Mouse (Mus musculus) urinary bladder, adult 18-20 months (tissue): ENCODE results near the gene Aamp.
A peak's percentile ranks its signal among the peaks of the same experiment; 100 is the strongest.

Source experiments
- DNase-seq, 2 experiments: peaks; one replicate each; pipeline ENCODE4 v3.0.0; 2022; ENCODE audit warnings: low spot score in 2 of 2, mixed read lengths in 2 of 2

The Aamp gene

DNA sequence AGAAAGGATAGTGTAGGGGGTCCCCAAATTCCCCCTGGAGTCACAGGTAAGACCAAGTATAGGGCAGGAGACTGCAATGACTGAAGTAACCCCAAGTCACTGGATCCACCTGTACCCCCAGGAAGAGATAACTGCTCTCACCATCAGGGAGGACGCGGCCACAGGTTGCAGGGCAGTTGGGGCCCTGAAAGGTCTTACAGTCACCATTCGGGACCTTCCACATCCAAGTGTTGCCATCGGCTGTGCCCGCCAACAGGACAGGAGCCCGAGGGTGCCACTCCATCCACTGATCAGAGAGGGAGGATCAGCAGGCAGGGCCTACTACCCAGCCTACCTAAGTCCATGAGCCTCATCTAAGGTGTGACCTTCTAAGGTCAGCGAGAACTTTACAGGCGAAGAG lies 2.7 kb downstream of the Aamp start:
- DNase-seq, result no peak

GRCm38 (mm10) chr1:74281372-74281771 lies 3.2 kb downstream of the Aamp start:
- no peak for DNase-seq

DNA sequence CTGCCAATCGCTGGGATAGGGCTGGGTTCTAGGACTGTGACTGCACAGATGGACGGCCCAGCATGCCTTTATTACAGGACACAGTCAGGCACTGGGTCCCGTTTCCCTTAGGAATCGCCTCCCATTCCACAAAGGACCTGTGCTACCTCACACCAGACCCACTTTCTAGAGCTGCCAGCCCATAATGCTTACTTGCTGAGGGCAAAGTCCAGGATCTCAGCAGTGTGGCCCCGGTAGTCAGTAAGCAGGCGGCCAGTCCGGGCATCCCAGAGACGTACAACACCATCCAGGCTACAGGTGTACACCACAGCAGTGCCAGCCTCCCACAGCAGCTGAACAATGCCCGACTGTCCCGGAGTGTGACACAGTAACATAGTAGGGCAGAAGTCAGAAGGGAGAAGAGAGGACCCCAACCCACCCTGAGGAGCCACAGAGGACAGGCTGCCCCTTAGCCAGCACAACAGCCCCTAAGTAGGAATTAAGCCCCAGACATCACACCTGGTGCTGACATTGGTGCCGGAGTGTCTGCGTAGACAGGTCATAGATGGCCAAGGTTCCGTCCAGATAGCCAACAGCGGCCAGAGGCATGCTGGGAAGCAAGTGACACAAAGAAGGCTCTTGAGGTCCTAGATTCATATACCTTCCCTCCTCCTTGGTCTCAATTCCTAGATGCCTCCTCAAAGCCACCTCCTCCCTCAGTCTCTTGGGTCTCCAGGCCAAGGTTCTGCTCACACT lies 3.8 kb downstream of the Aamp start:
- no peak for DNase-seq

DNA sequence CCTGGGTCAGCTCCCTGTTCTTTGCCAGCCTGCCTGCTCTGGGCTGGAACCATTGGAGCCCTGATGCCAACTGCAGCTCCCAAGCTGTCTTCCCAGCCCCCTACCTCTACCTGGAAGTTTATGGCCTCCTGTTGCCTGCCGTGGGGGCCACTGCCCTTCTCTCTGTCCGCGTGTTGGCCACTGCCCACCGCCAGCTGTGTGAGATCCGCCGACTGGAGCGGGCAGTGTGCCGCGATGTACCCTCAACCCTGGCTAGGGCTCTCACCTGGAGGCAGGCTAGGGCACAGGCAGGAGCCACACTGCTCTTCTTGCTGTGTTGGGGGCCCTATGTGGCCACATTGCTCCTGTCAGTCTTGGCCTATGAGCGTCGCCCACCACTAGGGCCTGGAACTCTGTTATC lies 5.5 kb downstream of the Aamp start:
- DNase-seq, result no peak

DNA sequence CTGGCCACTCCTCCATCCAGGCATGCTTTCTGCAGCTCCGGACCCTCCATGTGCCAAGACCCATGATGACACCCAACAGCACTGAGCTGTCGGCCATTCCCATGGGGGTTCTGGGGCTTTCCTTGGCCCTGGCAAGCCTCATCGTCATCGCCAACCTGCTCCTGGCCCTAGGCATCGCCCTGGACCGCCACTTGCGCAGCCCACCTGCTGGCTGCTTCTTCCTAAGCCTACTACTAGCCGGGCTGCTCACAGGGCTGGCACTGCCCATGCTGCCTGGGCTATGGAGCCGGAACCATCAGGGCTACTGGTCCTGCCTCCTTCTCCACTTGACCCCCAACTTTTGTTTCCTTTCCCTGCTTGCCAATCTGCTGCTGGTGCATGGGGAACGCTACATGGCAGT lies 6.0 kb downstream of the Aamp start, which contains the start of gene Gpbar1:
Gene Gpbar1 (plus strand): TSS at position 13 of the 400 bp plus-strand sequence.
- no peak for DNase-seq

DNA sequence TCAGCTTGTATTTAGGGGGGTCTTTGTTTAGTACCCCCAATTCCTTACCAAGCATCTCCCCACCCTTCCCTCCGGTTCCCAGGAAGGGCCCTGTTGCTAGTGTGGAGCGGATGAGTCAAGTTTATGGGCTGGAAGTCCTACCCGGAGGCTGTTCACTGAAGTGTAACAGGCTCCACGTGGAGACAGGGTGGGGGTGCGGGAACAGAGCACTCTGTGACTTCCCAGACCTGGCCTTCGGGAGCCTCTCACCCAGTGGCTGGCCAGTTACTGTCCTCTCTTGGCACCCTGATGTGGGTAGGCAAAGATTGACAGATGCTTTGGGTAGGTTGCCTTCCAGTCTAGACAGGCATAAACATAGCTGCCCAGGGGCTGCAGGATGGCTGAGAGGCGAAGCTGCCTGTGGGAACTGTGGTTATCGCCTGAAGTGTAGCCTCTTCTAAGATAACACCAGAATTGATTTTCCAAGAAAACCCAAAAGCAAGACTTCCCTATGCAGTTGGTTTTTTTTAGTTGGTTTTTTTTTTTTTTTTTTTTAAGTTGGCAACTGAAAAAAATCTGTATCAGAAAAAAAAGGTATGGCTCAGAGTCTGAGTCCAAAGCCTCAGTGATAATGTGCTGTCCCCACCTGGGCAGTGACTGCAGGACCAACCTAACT lies 6.5 kb downstream of the Aamp start:
- no peak for DNase-seq

DNA sequence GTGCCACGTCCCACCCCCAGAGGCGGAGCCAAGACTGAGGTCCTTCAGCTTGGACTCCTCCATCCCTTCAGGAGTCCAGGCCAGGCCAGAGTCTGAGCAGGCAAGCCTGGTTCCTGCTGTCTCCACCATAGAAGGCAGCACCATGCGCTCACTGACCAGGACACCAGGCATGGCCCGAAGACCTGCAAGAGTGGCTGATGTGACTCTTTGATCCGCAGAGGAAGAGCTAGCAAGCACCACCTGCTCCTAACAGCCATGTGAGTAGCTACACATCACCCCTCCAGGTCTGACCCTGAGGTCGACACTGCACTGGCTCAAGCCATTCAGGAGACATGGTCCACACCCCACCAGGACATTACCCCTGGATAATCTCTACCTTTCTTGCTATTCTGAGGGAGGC lies 7.5 kb downstream of the Aamp start:
- no peak for DNase-seq

- no peak for DNase-seq
Measured at GRCm38 (mm10) chr1:74275015-74275414, 9.5 kb downstream of the Aamp start.

DNA sequence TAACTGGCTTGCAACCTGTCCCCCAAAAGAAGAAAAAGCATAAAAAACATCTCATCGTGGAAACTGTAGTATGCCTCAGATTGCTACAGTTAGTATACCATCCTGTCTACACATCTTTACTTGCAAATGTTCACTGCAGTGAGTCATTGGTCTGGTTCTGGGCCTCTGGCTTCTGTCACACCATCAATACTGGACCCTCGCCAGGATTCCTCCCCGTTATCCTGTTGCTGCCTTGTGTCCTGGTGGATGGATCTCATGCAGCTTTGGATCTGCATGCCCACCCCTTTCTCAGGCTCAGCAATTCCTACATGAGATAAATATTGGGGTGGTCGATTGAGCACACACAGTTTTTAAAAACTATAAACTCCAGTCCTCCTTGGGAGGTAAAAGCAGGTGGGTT lies 12.9 kb downstream of the Aamp start:
- no peak for DNase-seq

- DNase-seq, result no peak
Measured at GRCm38 (mm10) chr1:74268750-74269149, 15.8 kb downstream of the Aamp start.

DNA sequence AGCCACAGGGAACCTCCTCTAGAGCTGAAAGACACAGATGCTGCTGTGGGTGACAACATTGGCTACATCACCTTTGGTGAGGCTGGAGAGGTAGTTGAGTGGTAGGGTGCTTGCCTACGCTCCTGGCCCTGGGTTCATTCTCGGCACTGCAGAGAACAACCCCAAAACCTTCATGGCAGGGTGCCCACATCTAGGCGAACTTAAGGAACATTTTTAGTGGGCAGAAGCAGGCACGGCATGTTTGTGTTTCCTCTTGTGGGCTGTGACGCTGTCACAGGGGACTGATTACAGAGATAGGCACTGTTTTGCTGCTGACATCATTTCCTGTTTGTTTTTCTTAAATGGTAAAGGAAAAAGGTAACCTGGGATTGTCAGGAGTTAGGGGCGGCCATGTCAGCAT lies 22.0 kb downstream of the Aamp start:
- DNase-seq, result no peak

GRCm38 (mm10) chr1:74256782-74257181 lies 27.8 kb downstream of the Aamp start:
- no peak for DNase-seq

- DNase-seq, result no peak
Measured at GRCm38 (mm10) chr1:74255704-74256345, 28.7 kb downstream of the Aamp start.

- no peak for DNase-seq
Measured at GRCm38 (mm10) chr1:74250096-74250495, 34.4 kb downstream of the Aamp start.

GRCm38 (mm10) chr1:74249331-74249980 lies 35.1 kb downstream of the Aamp start:
- DNase-seq, result no peak

DNA sequence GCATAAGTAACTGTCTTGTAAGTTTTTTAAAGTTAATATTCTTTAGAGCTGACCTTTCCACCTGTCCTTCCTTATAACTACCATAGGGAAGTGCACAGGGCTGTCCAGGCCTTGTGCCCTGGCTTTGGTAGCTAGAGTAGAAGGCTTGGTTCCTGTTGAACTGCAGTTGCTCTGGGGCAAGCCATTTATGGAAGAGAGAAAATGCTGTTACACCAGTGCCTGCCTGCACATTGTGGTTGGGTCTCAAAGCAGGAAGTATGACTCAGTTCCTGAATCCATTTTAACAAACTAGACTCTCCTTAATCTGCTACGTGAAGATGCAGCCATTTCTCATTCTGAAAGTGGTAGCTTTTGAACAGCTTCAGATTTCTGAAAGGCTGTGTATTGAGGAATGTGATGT lies 35.7 kb downstream of the Aamp start:
- peak in 1 of 2 experiments; percentile 44 for DNase-seq

DNA sequence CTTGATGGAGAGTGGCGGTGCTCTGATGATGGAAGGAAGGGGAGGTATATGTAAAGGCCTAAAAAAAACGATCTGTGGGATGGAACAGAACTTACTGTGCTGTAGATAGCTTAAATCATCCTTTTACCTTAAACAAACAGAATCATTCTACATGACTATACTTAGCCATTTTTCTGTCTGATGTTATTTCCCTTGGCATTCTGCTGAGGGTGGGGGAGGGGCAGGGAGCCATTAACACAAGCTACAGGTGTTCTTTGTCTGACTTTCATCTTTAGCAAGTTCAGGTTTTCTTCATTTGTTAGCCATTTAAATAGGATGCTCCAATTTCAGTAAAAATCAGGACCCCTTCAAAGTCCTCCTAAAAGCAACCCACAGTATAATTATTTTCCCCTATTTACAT lies 39.0 kb downstream of the Aamp start:
- DNase-seq, result no peak

DNA sequence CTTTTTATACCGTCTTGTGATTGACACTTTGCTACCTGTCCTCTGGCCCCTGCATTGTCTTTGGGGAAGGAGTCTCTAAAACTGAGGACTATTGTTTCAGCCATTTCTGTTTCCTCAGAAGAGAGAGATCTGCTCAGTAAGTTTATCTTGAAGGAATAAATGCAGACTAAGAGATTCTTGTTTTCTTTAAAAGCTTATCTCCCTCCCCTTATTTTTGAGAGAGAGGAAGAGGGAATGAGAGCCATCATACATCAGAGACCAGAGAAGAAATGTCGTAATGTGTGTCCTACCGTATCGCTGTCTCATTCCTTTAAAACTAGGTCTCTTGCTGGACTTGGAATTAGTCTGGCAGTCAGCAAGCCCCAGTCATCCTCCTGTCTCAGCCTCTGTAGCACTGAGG lies 43.7 kb downstream of the Aamp start:
- no peak for DNase-seq

DNA sequence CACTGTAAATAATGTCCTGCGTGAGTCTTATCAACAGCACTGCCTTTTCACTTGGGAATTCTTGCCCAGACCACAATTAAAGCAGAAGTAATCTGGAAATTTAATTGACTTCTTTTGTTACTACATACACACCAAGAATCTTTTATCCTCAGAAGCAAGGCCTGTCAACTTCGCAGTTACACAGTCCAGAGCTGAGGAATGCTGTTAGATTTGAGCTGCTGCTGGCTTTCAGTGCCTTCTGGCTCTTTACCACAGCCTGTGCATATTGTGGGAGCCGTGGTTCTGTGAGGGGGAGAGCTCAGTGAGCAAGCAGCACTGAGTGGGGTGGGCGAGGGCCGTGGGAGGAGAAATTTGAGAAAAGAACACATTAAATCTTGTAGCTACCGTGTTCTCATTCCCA lies 44.2 kb downstream of the Aamp start:
- DNase-seq, result no peak

DNA sequence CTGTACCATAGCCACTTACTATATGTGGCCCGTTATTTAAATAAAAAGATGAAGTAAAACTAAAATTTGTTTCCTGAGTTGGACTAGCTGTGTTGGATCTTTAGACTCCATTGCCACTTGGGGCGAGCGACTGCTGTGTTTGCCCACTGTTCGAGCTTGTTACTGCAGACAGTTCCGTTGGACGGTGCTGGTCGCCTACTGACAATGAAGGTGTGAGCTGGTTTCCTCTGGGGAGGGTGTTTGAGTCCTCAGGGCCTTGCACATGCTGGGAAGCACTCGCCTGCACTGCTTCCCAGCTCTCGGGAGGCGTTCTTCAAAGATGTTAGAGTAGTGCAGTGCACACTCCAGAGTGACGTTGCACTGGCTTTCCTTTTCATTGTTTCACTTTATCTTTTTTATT lies 44.9 kb downstream of the Aamp start:
- no peak for DNase-seq

GRCm38 (mm10) chr1:74239162-74239561 lies 45.4 kb downstream of the Aamp start:
- DNase-seq, result no peak

GRCm38 (mm10) chr1:74238136-74238535 lies 46.4 kb downstream of the Aamp start:
- DNase-seq, result no peak

- no peak for DNase-seq
Measured at GRCm38 (mm10) chr1:74237671-74238070, 46.9 kb downstream of the Aamp start.
